Mouse (Mus musculus): ENCODE measurements at regions not wholly inside any gene's neighbourhood (a gene's known extent, or its start where the extent isn't known, plus 50 kb on each side); places are given as distances from the start of the nearest gene placed in this dataset.

DNA sequence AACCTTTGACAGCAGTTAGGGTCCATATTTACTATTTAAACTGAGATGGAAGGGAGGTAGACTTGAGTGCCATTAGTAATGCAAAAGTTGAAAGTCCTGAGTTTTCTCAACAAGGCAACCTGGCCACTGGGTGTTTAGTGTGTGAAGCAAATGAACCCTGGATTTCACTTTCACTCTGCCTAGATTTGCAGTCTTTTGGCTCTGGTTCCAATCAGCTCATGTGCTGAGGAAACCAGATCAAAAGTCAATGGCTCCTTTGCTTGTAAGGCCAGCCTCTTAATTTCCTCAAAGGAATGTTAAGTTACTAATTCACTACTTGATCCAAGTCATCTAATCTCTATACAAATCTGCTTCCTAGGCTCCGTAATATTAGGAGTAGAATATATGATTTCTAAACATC is 247.7 kb upstream of the Tac1 start:
- TF ChIP-seq CTCF (IDR thresholded peaks at IDR 0.05) = no peak
- no peak for TF ChIP-seq EP300 (IDR thresholded peaks at IDR 0.05)
